Mouse (Mus musculus): ENCODE data around the gene Rap1b.

Rap1b gene

DNA sequence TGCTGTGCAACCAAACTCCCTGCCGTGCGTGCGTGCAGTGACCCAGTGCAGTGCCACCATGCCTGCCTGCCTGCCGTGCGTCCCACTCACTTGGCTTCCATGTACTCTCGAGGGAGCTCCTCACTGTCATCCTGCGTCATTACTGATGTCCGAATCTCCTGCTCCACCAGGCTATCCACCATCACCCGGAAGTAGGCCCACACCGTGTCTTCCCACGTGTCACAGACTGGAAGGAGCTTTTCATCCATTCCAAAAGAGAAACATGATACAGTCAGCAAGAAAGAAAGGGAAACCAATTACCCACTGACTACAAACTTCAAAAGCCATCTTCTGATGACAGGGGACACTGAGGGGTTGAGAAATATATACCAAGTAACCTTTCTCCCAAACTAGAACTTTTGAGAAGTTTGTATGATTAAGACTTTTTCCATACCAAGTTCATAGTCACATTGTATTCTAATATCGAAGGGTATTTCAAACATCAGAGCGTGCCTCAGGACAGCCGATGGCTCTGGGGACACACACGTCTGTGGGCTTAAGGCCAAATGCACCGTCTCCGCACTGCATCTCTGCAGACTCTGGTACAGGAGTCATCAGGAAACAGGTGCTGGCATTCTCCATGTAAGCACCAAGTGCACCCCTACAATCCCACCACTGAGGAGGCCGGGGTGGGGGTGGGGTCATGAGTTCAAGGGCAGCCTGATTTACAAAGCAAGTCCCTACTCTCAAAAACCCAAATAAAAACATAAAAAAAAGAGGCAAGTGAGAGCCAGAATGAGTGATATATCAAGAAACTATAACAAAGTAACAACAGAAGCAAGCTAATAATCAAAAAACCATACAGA lies 75.3 kb downstream of the Rap1b start:
- no peak for DNase-seq (ENCODE audit: low read depth, low spot score)

DNA sequence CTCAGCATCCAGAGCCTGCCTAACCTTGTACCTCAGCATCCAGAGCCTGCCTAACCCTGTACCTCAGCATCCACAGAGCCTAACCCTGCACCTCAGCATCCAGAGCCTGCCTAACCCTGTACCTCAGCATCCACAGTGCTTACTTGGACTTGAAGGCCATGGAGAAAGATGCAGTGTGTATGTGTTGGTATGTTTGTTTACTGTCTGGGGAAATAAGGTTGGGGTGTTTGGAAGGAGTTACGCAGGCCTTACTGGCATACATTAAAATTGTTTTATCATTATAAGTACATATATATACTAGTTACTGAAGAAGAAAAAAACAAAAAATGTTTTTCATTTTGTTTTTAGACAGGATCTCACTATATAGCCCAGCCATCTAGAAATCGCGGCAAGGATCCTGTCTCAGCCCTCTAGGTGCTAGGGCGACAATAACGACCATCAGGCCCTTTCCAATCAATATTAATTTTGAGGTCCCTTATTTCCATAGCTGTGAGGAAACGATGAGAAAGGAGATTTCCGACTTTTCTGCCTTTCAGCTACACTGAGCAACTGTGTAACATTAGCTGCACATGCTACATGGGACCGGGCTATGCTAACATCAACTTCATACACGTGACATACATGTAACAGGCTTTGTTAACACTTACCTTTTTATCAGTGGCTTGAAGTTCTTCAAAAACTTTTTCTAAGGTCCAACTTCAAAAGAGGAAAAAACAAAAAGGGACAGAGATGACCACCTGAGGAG lies 76.1 kb downstream of the Rap1b start:
- DNase-seq (ENCODE audit: low read depth, low spot score) = no peak

DNA sequence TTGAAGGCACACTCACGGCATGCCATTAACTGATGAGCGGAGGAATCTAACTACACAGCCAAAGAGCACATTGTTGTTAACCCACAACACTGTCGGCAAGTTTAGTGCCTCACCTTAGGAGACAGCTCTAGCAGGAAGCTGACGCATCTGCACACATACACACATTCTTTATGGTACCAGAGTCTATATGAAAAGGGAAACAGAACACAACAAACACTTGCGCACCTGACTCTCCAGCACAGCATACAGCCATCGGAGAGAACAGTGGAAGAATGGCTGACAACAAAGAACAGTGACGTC lies 77.7 kb downstream of the Rap1b start:
- no peak for DNase-seq (ENCODE audit: low read depth, low spot score)

DNA sequence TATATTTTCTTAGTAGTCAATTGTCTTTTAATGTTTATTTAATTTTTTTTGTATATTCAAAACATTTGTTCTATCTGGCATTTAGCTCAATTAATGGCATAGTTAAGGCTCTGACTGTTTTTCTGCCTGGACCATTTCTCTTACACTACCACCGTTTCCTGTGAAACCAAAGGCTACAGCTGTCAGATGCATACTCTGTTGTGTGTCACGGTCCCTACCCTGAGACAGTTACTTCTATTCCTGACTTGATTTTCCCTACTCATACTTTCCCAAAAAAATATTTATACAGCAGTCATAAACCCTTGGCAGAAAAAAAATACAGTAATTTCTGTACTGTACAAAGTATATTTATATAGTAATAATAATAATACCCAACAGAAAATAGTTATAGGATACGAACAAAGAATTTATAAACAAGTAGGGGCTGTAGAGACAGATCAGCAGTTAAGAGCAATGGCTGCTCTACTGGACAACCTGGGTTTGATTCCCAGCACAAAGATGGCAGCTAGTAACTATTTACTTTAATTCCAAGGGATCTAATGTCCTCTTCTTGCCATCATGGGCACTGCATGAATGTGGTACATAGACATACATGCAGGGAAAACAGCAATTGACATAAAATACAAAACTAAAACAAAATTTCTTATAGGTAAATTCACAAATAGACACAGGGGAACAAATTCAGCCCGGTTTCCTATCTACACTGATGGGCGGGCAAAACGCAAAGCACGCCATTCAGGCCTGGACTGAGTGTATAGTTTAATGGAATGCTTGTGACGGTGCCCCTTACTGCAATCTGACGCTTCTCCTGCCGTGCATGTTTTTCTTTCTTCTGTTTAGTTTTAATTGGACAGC lies 78.3 kb downstream of the Rap1b start:
- no peak for DNase-seq (ENCODE audit: low read depth, low spot score)

DNA sequence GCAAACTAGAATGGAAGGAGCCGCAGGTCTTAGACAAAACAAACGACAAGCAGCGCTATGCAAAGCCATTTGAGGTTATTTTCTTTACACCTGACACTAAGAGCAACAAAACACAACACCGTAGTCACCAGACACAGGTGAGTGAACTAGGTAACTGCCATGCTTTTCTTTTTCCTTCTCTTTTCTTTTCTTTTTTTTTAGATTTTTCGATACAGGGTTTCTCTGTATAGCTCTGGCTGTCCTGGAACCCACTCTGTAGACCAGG lies 79.0 kb downstream of the Rap1b start:
- DNase-seq (ENCODE audit: low read depth, low spot score) = no peak

DNA sequence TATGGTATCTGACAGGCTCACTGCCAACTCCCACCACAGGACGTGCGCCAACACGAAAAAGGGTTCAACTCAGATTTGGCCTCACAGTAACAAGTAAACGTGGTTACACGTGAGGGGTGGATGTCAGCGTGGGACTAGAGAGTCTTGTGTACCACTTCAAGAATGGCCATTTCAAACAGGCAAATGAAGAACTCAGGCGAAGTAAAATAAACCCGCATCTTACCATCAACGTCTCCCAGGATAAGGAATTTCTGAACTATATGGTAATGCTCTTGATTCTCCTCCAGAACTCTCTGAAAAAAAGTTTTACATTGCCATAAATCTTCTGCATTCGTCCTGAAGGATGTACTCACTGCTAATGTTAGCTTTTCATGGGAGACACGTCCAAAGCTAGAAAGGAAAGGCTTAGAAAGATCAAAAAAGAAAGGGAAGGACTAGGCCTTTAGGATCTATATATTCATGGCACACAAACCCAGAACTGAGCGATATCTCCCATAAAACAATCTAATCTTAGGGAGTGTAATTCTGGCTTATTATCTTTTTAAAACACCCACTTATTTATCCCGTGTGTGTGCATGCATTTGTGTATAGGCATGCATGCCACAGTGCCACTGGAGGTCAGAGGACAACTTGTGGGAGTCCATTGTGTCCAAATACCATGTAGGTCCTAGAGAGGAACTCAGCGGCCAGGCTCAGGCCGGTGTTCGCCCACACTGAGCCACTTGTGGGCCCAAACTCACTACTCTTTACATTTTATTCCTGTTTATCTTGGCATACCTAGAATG lies 79.5 kb downstream of the Rap1b start:
- no peak for DNase-seq (ENCODE audit: low read depth, low spot score)

DNA sequence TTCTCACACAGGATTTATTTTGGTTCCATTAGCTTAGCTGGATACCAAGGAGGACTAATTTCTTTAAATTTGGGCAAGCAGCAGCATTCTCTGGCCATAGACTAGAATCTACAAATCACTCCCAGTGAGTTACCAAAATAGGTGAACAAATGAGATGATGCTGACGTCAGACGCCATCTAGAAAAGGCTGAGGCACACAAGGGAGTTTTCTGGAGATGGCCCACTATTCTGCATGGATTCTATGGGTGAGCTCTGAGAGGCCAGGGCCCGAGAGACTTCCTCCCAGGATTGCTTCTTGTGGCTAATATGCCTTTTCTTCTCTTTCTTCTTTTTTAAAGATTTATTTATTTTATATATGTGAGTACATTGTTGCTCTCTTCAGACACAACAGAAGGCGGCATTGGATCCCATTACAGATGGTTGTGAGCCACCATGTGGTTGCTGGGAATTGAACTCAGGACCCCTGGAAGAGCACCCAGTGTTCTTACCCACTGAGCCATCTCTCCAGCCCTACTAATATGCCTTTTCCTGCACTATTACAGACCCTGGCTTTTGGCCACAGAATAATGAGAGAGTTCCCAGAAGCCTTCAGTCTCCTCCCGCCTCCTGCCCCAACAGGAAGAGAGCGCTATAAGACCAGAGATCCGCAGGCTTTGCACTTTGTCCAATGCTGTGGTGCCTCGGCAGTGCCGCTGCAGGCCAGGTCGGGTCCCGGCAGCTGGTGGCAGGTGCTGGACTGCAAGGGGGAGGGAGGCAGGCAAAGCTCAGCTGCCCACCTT lies 80.5 kb downstream of the Rap1b start:
- DNase-seq (ENCODE audit: low read depth, low spot score) = peak; percentile 41

DNA sequence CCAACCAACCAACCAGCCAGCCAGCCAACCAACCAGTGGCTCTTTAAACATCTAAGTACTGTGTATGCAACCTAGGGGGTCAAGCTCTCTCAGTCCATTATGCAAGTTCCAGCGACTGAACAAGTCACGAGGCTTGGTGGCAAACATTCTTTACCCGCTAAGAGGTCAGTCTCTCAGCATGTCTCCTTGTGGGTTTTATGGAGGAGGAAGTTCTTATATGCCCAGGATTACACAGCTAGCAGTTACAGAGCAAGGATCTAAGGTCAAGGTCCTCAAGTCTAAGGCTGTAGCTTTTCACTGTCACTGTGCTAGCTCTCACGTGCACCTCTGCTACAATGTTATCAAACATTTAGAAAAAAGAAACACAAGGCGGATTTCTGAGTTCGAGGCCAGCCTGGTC lies 81.2 kb downstream of the Rap1b start:
- peak; percentile 55 for DNase-seq (ENCODE audit: low read depth, low spot score)
